Mouse (Mus musculus): ENCODE results near the gene Adgrl2. TPM values are rescaled to one million over a fixed set of nuclear protein-coding genes. Genes with fewer than 3 reads are reported as not detected.
A peak's percentile ranks its signal among the peaks of the same experiment; 100 is the strongest.

Adgrl2 gene
- total and polyA plus RNA-seq, 3 experiments: 0.34 to 6.6 (median 3.2) TPM

DNA sequence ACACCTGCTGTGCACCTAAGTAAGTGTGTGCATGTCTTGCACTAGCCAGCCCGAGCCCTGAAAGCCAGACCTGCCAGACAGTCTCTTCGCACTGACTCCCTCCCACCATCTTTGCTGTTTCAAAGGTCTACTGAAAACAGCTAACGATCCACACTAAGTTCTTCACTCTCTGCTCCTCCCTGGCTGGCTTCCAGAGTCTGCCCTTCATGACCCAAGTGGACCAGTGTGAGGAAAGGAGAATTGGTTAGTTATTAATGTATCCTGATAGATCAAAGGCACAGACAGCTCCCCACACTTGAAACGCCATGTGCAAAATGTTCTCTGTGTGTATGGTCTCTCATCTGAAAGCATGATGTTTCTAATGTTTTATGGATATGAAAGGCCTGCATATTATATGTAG lies 103.4 kb downstream of the Adgrl2 start:
- Histone ChIP-seq H3K79me2 (replicated peaks; ENCODE audit: control insufficient read depth, extremely low read depth, insufficient read depth, poor library complexity, severe bottlenecking) (no peaks in the 10 kb centered on the region), H3K4me1 (ENCODE audit: control insufficient read depth in 1 of 2, insufficient read depth in 2 of 2) (peaks cover 8 to 19% of the 10 kb centered on the region in 2 experiments), H3K27me3 (replicated peaks) (peaks cover 4% of the 10 kb centered on the region), H3K36me3 (replicated peaks in 1 of 2; ENCODE audit: control insufficient read depth in 1 of 2, insufficient read depth in 1 of 2, low read length in 1 of 2) (no peaks in the 10 kb centered on the region), H3K27ac (ENCODE audit: insufficient read depth, low read depth) (no peak overlapping the region), H3K9ac (ENCODE audit: insufficient read depth, low read depth) (no peak overlapping the region), H3K9me3 (replicated peaks; ENCODE audit: low read length) (no peaks in the 10 kb centered on the region), H3K4me2 (ENCODE audit: insufficient read depth, low read depth, poor library complexity, severe bottlenecking) (no peak overlapping the region), H3K4me3 (replicated peaks in 1 of 3; ENCODE audit: low read depth in 2 of 3, low read length in 2 of 3, poor library complexity in 1 of 3) (no peak overlapping the region)
- in situ Hi-C loops (cut with MboI; ENCODE audit: low pct_ligation_motif_present, low pct_unique_long_range_greater_than_20kb, low sequenced_read_pairs) (no loop called here), dilution Hi-C loops (cut with MboI; ENCODE audit: extremely low pct_ligation_motif_present, extremely low pct_unique_long_range_greater_than_20kb, low sequenced_read_pairs) (no loop called here)
- DNase-seq (ENCODE audit: extremely low read depth): no peak
- TF ChIP-seq IRF4 (IDR thresholded peaks at IDR 0.05; ENCODE audit: low read depth, low read length): no peak

DNA sequence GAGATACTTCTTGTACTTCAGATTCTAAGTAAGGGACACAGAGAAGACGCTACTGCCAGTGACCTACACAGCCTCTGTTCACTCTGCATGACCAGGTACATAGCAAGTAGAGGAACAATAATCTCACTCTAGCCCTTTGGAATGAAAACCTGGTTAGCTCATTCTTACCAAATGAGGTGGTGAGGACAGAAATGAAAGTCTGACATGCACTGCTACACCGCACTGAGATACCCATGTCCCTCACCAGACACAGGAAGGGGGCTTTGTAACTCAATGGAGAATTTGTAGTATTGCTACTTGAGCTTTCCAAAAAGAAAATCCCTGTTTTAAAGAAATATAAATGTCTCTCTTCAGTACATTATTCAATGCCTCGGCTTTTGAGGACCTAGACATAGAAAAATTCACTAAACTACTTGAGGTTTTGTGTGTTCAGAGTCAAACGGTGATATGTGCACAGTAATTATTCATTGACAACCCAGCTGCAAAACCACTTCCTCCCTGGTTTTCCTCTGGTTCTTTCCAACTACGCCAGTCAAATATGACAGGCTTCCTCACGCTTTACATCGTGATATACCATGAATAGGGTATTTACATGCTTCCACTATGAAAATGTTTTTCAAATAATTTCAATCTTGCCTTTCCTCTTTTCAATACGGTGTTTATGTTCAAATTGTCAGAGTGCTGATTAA lies 104.2 kb downstream of the Adgrl2 start:
- Histone ChIP-seq H3K9ac (ENCODE audit: insufficient read depth, low read depth) (no peak overlapping the region), H3K4me1 (ENCODE audit: control insufficient read depth in 1 of 2, insufficient read depth in 2 of 2) (peaks cover 8 to 19% of the 10 kb centered on the region in 2 experiments), H3K27ac (ENCODE audit: insufficient read depth, low read depth) (no peak overlapping the region), H3K4me3 (replicated peaks in 1 of 3; ENCODE audit: low read depth in 2 of 3, low read length in 2 of 3, poor library complexity in 1 of 3) (no peak overlapping the region), H3K27me3 (replicated peaks) (peaks cover 4% of the 10 kb centered on the region), H3K36me3 (replicated peaks in 1 of 2; ENCODE audit: control insufficient read depth in 1 of 2, insufficient read depth in 1 of 2, low read length in 1 of 2) (no peaks in the 10 kb centered on the region), H3K79me2 (replicated peaks; ENCODE audit: control insufficient read depth, extremely low read depth, insufficient read depth, poor library complexity, severe bottlenecking) (no peaks in the 10 kb centered on the region), H3K9me3 (replicated peaks; ENCODE audit: low read length) (no peaks in the 10 kb centered on the region), H3K4me2 (ENCODE audit: insufficient read depth, low read depth, poor library complexity, severe bottlenecking) (peak overlapping the region; percentile 38; the same call in 1 of the 2 replicates)
- TF ChIP-seq NELFE (IDR thresholded peaks at IDR 0.05; ENCODE audit: low read depth, low read length) (no peak), TCF12 (IDR thresholded peaks at IDR 0.05; ENCODE audit: low read depth, low read length) (no peak), ZNF384 (IDR thresholded peaks at IDR 0.05; ENCODE audit: low read depth, low read length) (no peak), RAD21 (IDR thresholded peaks at IDR 0.05; ENCODE audit: low read depth, low read length) (no peak), RCOR1 (conservative IDR thresholded peaks at IDR 0.05; ENCODE audit: low read depth, low read length) (no peak), JUN (IDR thresholded peaks at IDR 0.05; ENCODE audit: insufficient read depth, low read depth, low read length) (no peak; the same call in 1 of the 2 replicates), USF2 (conservative IDR thresholded peaks at IDR 0.05; ENCODE audit: low read depth, low read length) (no peak), MEF2A (IDR thresholded peaks at IDR 0.05; ENCODE audit: borderline replicate concordance, low read depth, low read length) (peak; percentile 8; the same call in 1 of the 2 replicates), CTCF (conservative IDR thresholded peaks at IDR 0.05 in 1 of 2, IDR thresholded peaks at IDR 0.05 in 1 of 2; ENCODE audit: low read depth in 2 of 2, low read length in 2 of 2) (no peak), EP300 (IDR thresholded peaks at IDR 0.05; ENCODE audit: low read length) (peak; percentile 68), POLR2A (IDR thresholded peaks at IDR 0.05; ENCODE audit: low read depth, low read length) (no peak), SMC3 (IDR thresholded peaks at IDR 0.05; ENCODE audit: low read depth, low read length) (no peak), E2F4 (IDR thresholded peaks at IDR 0.05; ENCODE audit: insufficient replicate concordance, low read depth, low read length) (0 out of 2 replicates have a peak, but pooled peaks have one; percentile 25), ZC3H11A (IDR thresholded peaks at IDR 0.05; ENCODE audit: low read depth, low read length) (no peak), MAFK (IDR thresholded peaks at IDR 0.05; ENCODE audit: insufficient replicate concordance, low read length) (peak; percentile 80), ELF1 (IDR thresholded peaks at IDR 0.05; ENCODE audit: low read depth, low read length) (no peak), SIN3A (IDR thresholded peaks at IDR 0.05; ENCODE audit: low read length) (no peak), GABPA (IDR thresholded peaks at IDR 0.05; ENCODE audit: insufficient replicate concordance, low read depth, low read length) (no peak), IRF4 (IDR thresholded peaks at IDR 0.05; ENCODE audit: low read depth, low read length) (no peak; the same call in none of the 2 replicates), MAX (IDR thresholded peaks at IDR 0.05; ENCODE audit: low read length) (no peak), ETS1 (conservative IDR thresholded peaks at IDR 0.05; ENCODE audit: low read depth, low read length) (peak; percentile 63), USF1 (IDR thresholded peaks at IDR 0.05; ENCODE audit: low read depth, low read length) (no peak), BHLHE40 (IDR thresholded peaks at IDR 0.05; ENCODE audit: low read depth, low read length) (peak; percentile 64), NRF1 (IDR thresholded peaks at IDR 0.05; ENCODE audit: low read depth, low read length) (no peak), CHD2 (IDR thresholded peaks at IDR 0.05; ENCODE audit: low read length) (no peak), CHD1 (IDR thresholded peaks at IDR 0.05; ENCODE audit: low read depth, low read length) (no peak)
- peak; percentile 72 for DNase-seq (ENCODE audit: extremely low read depth)
- in situ Hi-C loops (cut with MboI; ENCODE audit: low pct_ligation_motif_present, low pct_unique_long_range_greater_than_20kb, low sequenced_read_pairs): no loop called here
- dilution Hi-C loops (cut with MboI; ENCODE audit: extremely low pct_ligation_motif_present, extremely low pct_unique_long_range_greater_than_20kb, low sequenced_read_pairs): no loop called here

All from CH12.LX (cell line).